Mouse (Mus musculus): Measurements from ENCODE around the gene Aprt. TPM values are rescaled to one million over a fixed set of nuclear protein-coding genes. Genes with fewer than 3 reads are reported as not detected.

The Aprt gene
- polyA plus RNA-seq, 1 experiment from 2014 or later = 371 TPM

- Histone ChIP-seq H3K36me3 (ENCODE audit: insufficient read depth, low read length) (no peaks in the 10 kb centered on the region), H3K4me3 (ENCODE audit: low read length) (no peak overlapping the region), H3K27me3 (ENCODE audit: insufficient read depth, low read length) (no peaks in the 10 kb centered on the region), H3K9me3 (ENCODE audit: low read length) (no peaks in the 10 kb centered on the region), H3K27ac (ENCODE audit: low read length) (no peak overlapping the region), H3K4me1 (ENCODE audit: insufficient read depth, low read length) (peaks cover 30% of the 10 kb centered on the region), H3K4me2 (replicated peaks; ENCODE audit: low read depth, low read length) (no peak overlapping the region), H3K9ac (replicated peaks; ENCODE audit: low read length) (no peak overlapping the region)
- 81% methylated on average over 6 of the region's 6 CpGs for WGBS
- no peak for ATAC-seq (ENCODE audit: low FRiP score, low TSS enrichment)
These were observed 21.9 kb downstream of the Aprt start for GRCm38 (mm10) chr8:122554786-122555185.

GRCm38 (mm10) chr8:122551265-122552051, 25.3 kb downstream of the Aprt start, which contains the start of gene Piezo1:
Piezo1 (minus strand) TSS chr8:122551329.
- peaks cover 42% of the 10 kb centered on the region for H3K4me1 ChIP-seq (ENCODE audit: insufficient read depth, low read length)
- WGBS = 10% methylated on average over 56 of the region's 56 CpGs

GRCm38 (mm10) chr8:122550995-122551264, 25.8 kb downstream of the Aprt start:
- 2% methylated on average over 31 of the region's 43 CpGs for WGBS
- ATAC-seq (ENCODE audit: low FRiP score, low TSS enrichment) = no peak; the same call in 1 of the 2 replicates

More at GRCm38 (mm10) chr8:122551265-122552051, 25.3 kb downstream of the Aprt start, which contains the start of gene Piezo1:
- H3K9me3 ChIP-seq (ENCODE audit: low read length) = no peaks in the 10 kb centered on the region
- peak within 1 kb of the TSS; percentile 81 for H3K27ac ChIP-seq (ENCODE audit: low read length)
- peak within 1 kb of the TSS; percentile 89 for H3K4me2 ChIP-seq (replicated peaks; ENCODE audit: low read depth, low read length)
- H3K36me3 ChIP-seq (ENCODE audit: insufficient read depth, low read length) = no peaks in the 10 kb centered on the region
- ATAC-seq (ENCODE audit: low FRiP score, low TSS enrichment) = peak; percentile 79
- peak within 1 kb of the TSS; percentile 93 for H3K9ac ChIP-seq (replicated peaks; ENCODE audit: low read length)
- H3K4me3 ChIP-seq (ENCODE audit: low read length) = peak within 1 kb of the TSS; percentile 74
- H3K27me3 ChIP-seq (ENCODE audit: insufficient read depth, low read length) = no peaks in the 10 kb centered on the region

GRCm38 (mm10) chr8:122550234-122550994, 26.3 kb downstream of the Aprt start:
- Histone ChIP-seq H3K4me2 (replicated peaks; ENCODE audit: low read depth, low read length) (peak overlapping the region; percentile 89), H3K4me3 (ENCODE audit: low read length) (peak overlapping the region; percentile 74), H3K27me3 (ENCODE audit: insufficient read depth, low read length) (no peaks in the 10 kb centered on the region), H3K9ac (replicated peaks; ENCODE audit: low read length) (peak overlapping the region; percentile 93), H3K36me3 (ENCODE audit: insufficient read depth, low read length) (no peaks in the 10 kb centered on the region), H3K27ac (ENCODE audit: low read length) (peak overlapping the region; percentile 81), H3K9me3 (ENCODE audit: low read length) (no peaks in the 10 kb centered on the region), H3K4me1 (ENCODE audit: insufficient read depth, low read length) (peaks cover 50% of the 10 kb centered on the region)
- whole genome bisulfite sequencing = 3% methylated on average over 43 of the region's 52 CpGs
- ATAC-seq (ENCODE audit: low FRiP score, low TSS enrichment) = peak; percentile 34

More at GRCm38 (mm10) chr8:122550995-122551264, 25.8 kb downstream of the Aprt start:
- Histone ChIP-seq H3K4me3 (ENCODE audit: low read length) (peak overlapping the region; percentile 74), H3K4me1 (ENCODE audit: insufficient read depth, low read length) (peaks cover 45% of the 10 kb centered on the region), H3K9ac (replicated peaks; ENCODE audit: low read length) (peak overlapping the region; percentile 93), H3K4me2 (replicated peaks; ENCODE audit: low read depth, low read length) (peak overlapping the region; percentile 89), H3K27me3 (ENCODE audit: insufficient read depth, low read length) (no peaks in the 10 kb centered on the region), H3K9me3 (ENCODE audit: low read length) (no peaks in the 10 kb centered on the region), H3K36me3 (ENCODE audit: insufficient read depth, low read length) (no peaks in the 10 kb centered on the region), H3K27ac (ENCODE audit: low read length) (peak overlapping the region; percentile 81)

GRCm38 (mm10) chr8:122548891-122549439, 27.7 kb downstream of the Aprt start:
- Histone ChIP-seq H3K9ac (replicated peaks; ENCODE audit: low read length) (0 out of 2 replicates have a peak overlapping the region, but pooled peaks have one; percentile 93), H3K4me1 (ENCODE audit: insufficient read depth, low read length) (peaks cover 51% of the 10 kb centered on the region)

GRCm38 (mm10) chr8:122548331-122548730, 28.4 kb downstream of the Aprt start:
- 48% methylated on average over 13 of the region's 13 CpGs for WGBS
- Histone ChIP-seq H3K27ac (ENCODE audit: low read length) (peak overlapping the region; percentile 93; the same call in 1 of the 2 replicates), H3K4me3 (ENCODE audit: low read length) (no peak overlapping the region)

More at GRCm38 (mm10) chr8:122548891-122549439, 27.7 kb downstream of the Aprt start:
- 87% methylated on average over 3 of the region's 3 CpGs for WGBS
- Histone ChIP-seq H3K4me2 (replicated peaks; ENCODE audit: low read depth, low read length) (peak overlapping the region; percentile 89), H3K36me3 (ENCODE audit: insufficient read depth, low read length) (no peaks in the 10 kb centered on the region), H3K27ac (ENCODE audit: low read length) (no peak overlapping the region), H3K4me3 (ENCODE audit: low read length) (peak overlapping the region; percentile 74; the same call in 1 of the 2 replicates), H3K9me3 (ENCODE audit: low read length) (no peaks in the 10 kb centered on the region), H3K27me3 (ENCODE audit: insufficient read depth, low read length) (no peaks in the 10 kb centered on the region)
- ATAC-seq (ENCODE audit: low FRiP score, low TSS enrichment) = no peak

GRCm38 (mm10) chr8:122547815-122548214, 28.9 kb downstream of the Aprt start:
- Histone ChIP-seq H3K27ac (ENCODE audit: low read length) (peak overlapping the region; percentile 93), H3K4me2 (replicated peaks; ENCODE audit: low read depth, low read length) (peak overlapping the region; percentile 43), H3K4me1 (ENCODE audit: insufficient read depth, low read length) (peaks cover 51% of the 10 kb centered on the region), H3K36me3 (ENCODE audit: insufficient read depth, low read length) (no peaks in the 10 kb centered on the region), H3K27me3 (ENCODE audit: insufficient read depth, low read length) (no peaks in the 10 kb centered on the region), H3K4me3 (ENCODE audit: low read length) (0 out of 2 replicates have a peak overlapping the region, but pooled peaks have one; percentile 4), H3K9ac (replicated peaks; ENCODE audit: low read length) (peak overlapping the region; percentile 58; the same call in 1 of the 2 replicates), H3K9me3 (ENCODE audit: low read length) (no peaks in the 10 kb centered on the region)
- no peak for ATAC-seq (ENCODE audit: low FRiP score, low TSS enrichment)
- WGBS = 24% methylated on average over 5 of the region's 5 CpGs

More at GRCm38 (mm10) chr8:122548331-122548730, 28.4 kb downstream of the Aprt start:
- Histone ChIP-seq H3K4me2 (replicated peaks; ENCODE audit: low read depth, low read length) (0 out of 2 replicates have a peak overlapping the region, but pooled peaks have one; percentile 43), H3K9me3 (ENCODE audit: low read length) (no peaks in the 10 kb centered on the region), H3K36me3 (ENCODE audit: insufficient read depth, low read length) (no peaks in the 10 kb centered on the region), H3K9ac (replicated peaks; ENCODE audit: low read length) (no peak overlapping the region), H3K4me1 (ENCODE audit: insufficient read depth, low read length) (peaks cover 51% of the 10 kb centered on the region), H3K27me3 (ENCODE audit: insufficient read depth, low read length) (no peaks in the 10 kb centered on the region)
- ATAC-seq (ENCODE audit: low FRiP score, low TSS enrichment) = no peak

- peak overlapping the region; percentile 93 for H3K27ac ChIP-seq (ENCODE audit: low read length)
- peak overlapping the region; percentile 4; the same call in 1 of the 2 replicates for H3K4me3 ChIP-seq (ENCODE audit: low read length)
- ATAC-seq (ENCODE audit: low FRiP score, low TSS enrichment) = peak; percentile 44
- no peaks in the 10 kb centered on the region for H3K36me3 ChIP-seq (ENCODE audit: insufficient read depth, low read length)
- peak overlapping the region; percentile 58 for H3K9ac ChIP-seq (replicated peaks; ENCODE audit: low read length)
- no peaks in the 10 kb centered on the region for H3K27me3 ChIP-seq (ENCODE audit: insufficient read depth, low read length)
- WGBS = 13% methylated on average over 24 of the region's 24 CpGs
- no peaks in the 10 kb centered on the region for H3K9me3 ChIP-seq (ENCODE audit: low read length)
- peak overlapping the region; percentile 43 for H3K4me2 ChIP-seq (replicated peaks; ENCODE audit: low read depth, low read length)
- H3K4me1 ChIP-seq (ENCODE audit: insufficient read depth, low read length) = peaks cover 51% of the 10 kb centered on the region
These were observed 29.8 kb downstream of the Aprt start for GRCm38 (mm10) chr8:122546811-122547453.
